Mouse (Mus musculus) lung, embryonic 15.5 days (tissue): Measurements from ENCODE around the gene Serpine2. TPM values are rescaled to one million over a fixed set of nuclear protein-coding genes. Genes with fewer than 3 reads are reported as not detected.

Source experiments
- ATAC-seq: fragments of 200-750 bp; cut with Nextera tagmentation; 2 replicates; pipeline ENCODE4 v1.8.0; 2017; ENCODE audit warnings: moderate number of reproducible peaks, borderline replicate concordance; ENCODE audit not compliant: low FRiP score, low TSS enrichment; ENCODE audit errors: extremely low read depth
- H3K27ac ChIP-seq: fragments of 300-500 bp; sonication (generic); 2 replicates; pipeline ENCODE4 v1.5.1; 2015; ENCODE audit warnings: moderate library complexity, mild to moderate bottlenecking, inconsistent platforms
- H3K27me3 ChIP-seq: fragments of 300-500 bp; sonication (generic); 2 replicates; pipeline ENCODE4 v1.6.1; 2015; ENCODE audit warnings: inconsistent platforms
- H3K36me3 ChIP-seq: fragments of 300-500 bp; sonication (generic); 2 replicates; pipeline ENCODE4 v1.6.1; 2015; ENCODE audit warnings: inconsistent platforms
- H3K4me1 ChIP-seq: fragments of 300-500 bp; sonication (generic); 2 replicates; pipeline ENCODE4 v1.6.1; 2015; ENCODE audit warnings: inconsistent platforms
- H3K4me2 ChIP-seq: fragments of 300-500 bp; sonication (generic); 2 replicates; pipeline ENCODE4 v1.6.1; 2015; ENCODE audit warnings: inconsistent platforms, mild to moderate bottlenecking, moderate library complexity
- H3K4me3 ChIP-seq: fragments of 300-500 bp; sonication (generic); 2 replicates; pipeline ENCODE4 v1.5.1; 2015; ENCODE audit warnings: mild to moderate bottlenecking, inconsistent platforms
- H3K9ac ChIP-seq: fragments of 300-500 bp; sonication (generic); 2 replicates; pipeline ENCODE4 v1.6.1; 2015; ENCODE audit warnings: inconsistent platforms
- H3K9me3 ChIP-seq: fragments of 300-500 bp; sonication (generic); 2 replicates; pipeline ENCODE4 v1.6.1; 2016; ENCODE audit warnings: inconsistent platforms
- WGBS: fragments of 180-500 bp; shearing (Covaris S2); methylation state at CpG from one replicate; pipeline ENCODE4 v1.1.7; 2015; 5-methylcytosine and 5-hydroxymethylcytosine counted together
- polyA plus RNA-seq: library from polyadenylated mRNA; unstranded; fragments of >200 nt; fragmentation: Nextera tagmentation; extraction: Ambion mirVana; gene quantifications from 2 replicates; pipeline ENCODE4 v1.2.1, GENCODE M21; 2015

Serpine2 gene
- polyA plus RNA-seq, 1 experiment from 2014 or later, result 357 TPM

DNA sequence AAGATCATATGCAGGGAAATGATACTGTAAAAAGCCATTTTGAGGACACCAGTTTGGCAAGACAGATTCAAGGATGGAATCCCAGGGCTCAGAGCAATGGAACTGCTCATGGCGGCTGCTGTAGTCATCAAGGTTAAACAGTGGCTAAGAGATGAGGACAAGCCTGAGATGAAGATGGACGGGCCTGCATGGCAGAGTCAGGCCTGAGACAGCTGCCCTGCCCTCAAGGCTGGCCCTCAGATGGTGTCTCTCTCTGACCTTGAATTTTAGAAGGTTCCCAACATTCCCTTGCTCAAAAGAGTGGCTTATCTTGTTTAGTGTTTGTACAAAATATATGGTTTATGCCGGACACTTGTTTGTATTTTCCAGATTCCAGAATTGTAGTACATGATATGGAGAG, 107.5 kb downstream of the Serpine2 start:
- H3K4me1 ChIP-seq, result peaks cover 14% of the 10 kb centered on the region
- no peak overlapping the region for H3K4me2 ChIP-seq
- H3K27ac ChIP-seq, result no peak overlapping the region
- no peak overlapping the region for H3K9ac ChIP-seq
- H3K36me3 ChIP-seq, result no peaks in the 10 kb centered on the region
- ATAC-seq, result 0 out of 2 replicates have a peak, but pooled peaks have one; percentile 49
- no peaks in the 10 kb centered on the region for H3K9me3 ChIP-seq
- H3K4me3 ChIP-seq, result no peak overlapping the region
- 84% methylated on average over 3 of the region's 3 CpGs for WGBS
- H3K27me3 ChIP-seq, result no peaks in the 10 kb centered on the region

DNA sequence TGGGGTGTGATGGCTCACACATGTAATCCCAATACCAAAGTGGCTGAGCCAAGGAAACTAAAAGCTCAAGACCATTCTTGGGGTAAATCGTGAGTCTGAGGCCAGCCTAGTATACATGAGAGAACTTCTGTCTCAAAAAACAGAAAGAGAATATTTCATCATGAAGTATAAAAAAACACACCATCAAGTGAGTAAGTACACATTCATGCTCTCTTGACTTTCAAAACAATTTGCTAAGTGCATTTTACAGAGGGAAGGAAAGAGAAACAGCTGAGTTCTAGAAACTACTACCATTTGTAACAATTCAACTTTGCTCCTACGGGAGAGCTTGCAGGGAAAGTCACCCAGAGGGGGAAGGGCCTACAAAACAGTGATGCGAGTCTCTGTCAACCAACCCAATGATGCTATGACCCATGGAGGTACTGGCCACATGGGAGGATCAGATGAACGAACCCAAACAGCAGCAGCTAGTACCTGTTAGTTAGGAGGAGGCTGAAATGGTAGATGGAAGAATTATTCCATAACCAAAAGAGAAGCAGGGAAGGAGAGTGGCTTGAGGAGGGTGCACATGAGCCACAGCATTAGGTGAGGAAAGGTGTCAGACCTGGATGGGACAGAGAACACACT, 108.2 kb downstream of the Serpine2 start:
- Histone ChIP-seq H3K9me3 (no peaks in the 10 kb centered on the region), H3K4me2 (no peak overlapping the region), H3K9ac (no peak overlapping the region), H3K4me3 (no peak overlapping the region), H3K27me3 (no peaks in the 10 kb centered on the region), H3K4me1 (peaks cover 14% of the 10 kb centered on the region), H3K36me3 (no peaks in the 10 kb centered on the region), H3K27ac (no peak overlapping the region)
- WGBS, result 64% methylated on average over 4 of the region's 4 CpGs
- no peak for ATAC-seq

DNA sequence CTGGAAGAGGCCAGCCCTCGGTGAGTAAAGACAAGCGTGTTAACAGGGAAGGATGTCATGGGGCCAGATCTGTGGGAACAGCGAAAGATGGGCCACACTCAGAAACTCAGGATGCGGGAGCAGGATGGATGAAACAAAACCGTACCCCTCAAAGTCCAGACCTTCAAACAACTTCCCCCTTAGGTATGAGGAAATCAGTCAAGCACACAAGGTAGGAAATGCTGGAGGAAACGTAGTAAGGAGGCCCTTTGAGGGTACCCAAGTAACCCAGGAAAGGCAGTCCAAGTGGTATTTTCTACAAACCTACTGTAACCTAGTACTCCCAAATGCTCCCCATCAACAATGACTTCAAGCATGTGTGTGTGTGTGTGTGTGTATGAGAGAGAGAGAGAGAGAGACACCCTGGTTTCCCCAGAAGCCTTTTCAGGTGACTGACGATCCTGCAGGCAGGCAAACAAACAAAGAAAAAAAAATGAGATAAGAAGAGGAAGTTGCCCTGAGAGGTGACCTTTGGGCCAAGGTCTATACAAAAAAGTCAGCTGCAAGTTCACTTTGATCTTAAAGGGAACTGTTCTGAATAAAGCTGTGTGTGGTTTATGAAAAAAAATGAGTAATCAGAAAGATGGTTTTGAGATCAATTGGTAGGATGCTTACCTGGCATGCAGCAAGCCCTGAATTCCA, 108.8 kb downstream of the Serpine2 start:
- H3K4me1 ChIP-seq, result peaks cover 13% of the 10 kb centered on the region
- H3K9me3 ChIP-seq, result no peaks in the 10 kb centered on the region
- 62% methylated on average over 7 of the region's 7 CpGs for WGBS
- H3K36me3 ChIP-seq, result no peaks in the 10 kb centered on the region
- no peak overlapping the region for H3K4me2 ChIP-seq
- H3K4me3 ChIP-seq, result no peak overlapping the region
- H3K9ac ChIP-seq, result no peak overlapping the region
- 0 out of 2 replicates have a peak overlapping the region, but pooled peaks have one; percentile 42 for H3K27ac ChIP-seq
- no peaks in the 10 kb centered on the region for H3K27me3 ChIP-seq
- no peak for ATAC-seq

DNA sequence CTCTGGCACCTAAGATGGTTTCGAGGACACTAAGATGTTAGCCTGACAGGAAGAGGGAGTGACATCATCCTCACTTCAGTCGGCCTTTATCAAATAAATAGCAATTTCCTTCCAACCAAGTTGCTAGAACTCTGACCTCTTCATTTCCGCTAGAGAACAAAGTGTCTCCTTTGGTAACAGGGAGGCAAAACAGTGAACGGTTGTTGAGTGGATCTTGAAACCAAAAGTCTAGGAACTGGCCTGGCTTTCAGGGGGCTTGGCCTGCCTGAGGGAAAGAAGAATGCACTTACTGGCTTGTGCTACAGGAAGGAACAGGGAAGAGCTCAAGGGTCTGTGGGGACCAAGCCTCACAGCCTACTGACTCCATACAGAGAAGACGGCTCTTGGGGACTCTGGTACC, 109.8 kb downstream of the Serpine2 start:
- WGBS, result 43% methylated on average over 5 of the region's 5 CpGs
- H3K4me2 ChIP-seq, result no peak overlapping the region
- no peak overlapping the region for H3K4me3 ChIP-seq
- H3K4me1 ChIP-seq, result peaks cover 13% of the 10 kb centered on the region; the same call in 1 of the 2 replicates
- no peak for ATAC-seq
- no peaks in the 10 kb centered on the region for H3K9me3 ChIP-seq
- H3K9ac ChIP-seq, result no peak overlapping the region
- no peaks in the 10 kb centered on the region for H3K36me3 ChIP-seq
- no peaks in the 10 kb centered on the region for H3K27me3 ChIP-seq
- H3K27ac ChIP-seq, result peak overlapping the region; percentile 42; the same call in 1 of the 2 replicates

DNA sequence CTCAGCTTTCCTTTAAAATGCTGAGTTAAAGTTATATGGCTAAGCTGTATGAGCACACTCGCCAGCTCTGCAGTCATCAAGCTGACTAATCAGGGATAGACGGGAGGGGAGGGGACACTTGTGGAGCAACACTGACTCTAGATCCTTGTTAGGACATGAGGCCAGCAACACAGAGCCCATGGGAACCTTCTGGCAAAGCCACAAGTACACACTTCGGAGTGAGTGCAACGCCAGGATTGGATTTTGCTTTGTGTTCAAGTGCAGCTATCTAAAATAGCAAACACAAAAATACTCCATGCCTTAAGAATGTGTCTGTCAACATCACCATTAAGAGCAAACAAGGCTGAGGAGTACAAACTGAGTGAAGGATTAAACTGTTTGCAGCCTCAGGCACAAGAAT, 114.9 kb downstream of the Serpine2 start:
- Histone ChIP-seq H3K9ac (no peak overlapping the region), H3K4me1 (0 out of 2 replicates have a peak, but pooled peaks cover 6% of the 10 kb centered on the region), H3K9me3 (no peaks in the 10 kb centered on the region), H3K27me3 (no peaks in the 10 kb centered on the region), H3K4me2 (no peak overlapping the region), H3K27ac (peak overlapping the region; percentile 24; the same call in 1 of the 2 replicates), H3K4me3 (no peak overlapping the region), H3K36me3 (no peaks in the 10 kb centered on the region)
- WGBS, result 60% methylated on average over 4 of the region's 4 CpGs
- ATAC-seq, result peak; percentile 80; the same call in 1 of the 2 replicates

Other genes starting within 250 kb of the Serpine2 start
- 0.34 and 0.76 TPM in 2 replicates for gene Ap1s3, start 189.2 kb downstream of the Serpine2 start, polyA plus RNA-seq
- gene Mrpl44, start 85.2 kb downstream of the Serpine2 start, polyA plus RNA-seq, result 58.5 and 59.2 TPM in 2 replicates
- 43.0 and 45.1 TPM in 2 replicates for gene Wdfy1, start 85.0 kb downstream of the Serpine2 start, polyA plus RNA-seq